Mouse (Mus musculus) adrenal gland, adult 8-10 months (tissue): Measurements from ENCODE around the gene Gins3. TPM values are rescaled to one million over a fixed set of nuclear protein-coding genes. Genes with fewer than 3 reads are reported as not detected.
"Not testable (repeated sequence)": the region's sequence is repeated elsewhere in the genome, so short reads cannot be mapped to it uniquely, and the experiment has no call there.

Experiments
- DNase-seq: peaks from one replicate; pipeline ENCODE4 v3.0.0; 2022
- total RNA-seq, 4 experiments: library from RNA; stranded (reverse); gene quantifications; 2 replicates each; pipeline ENCODE4 v1.2.4; 2022

The Gins3 gene
- total RNA-seq, 4 experiments from 2014 or later = 2.8 to 5.0 (median 3.2) TPM

GRCm38 (mm10) chr8:95655831-95656230 lies 22.6 kb downstream of the Gins3 start:
- DNase-seq = no peak

DNA sequence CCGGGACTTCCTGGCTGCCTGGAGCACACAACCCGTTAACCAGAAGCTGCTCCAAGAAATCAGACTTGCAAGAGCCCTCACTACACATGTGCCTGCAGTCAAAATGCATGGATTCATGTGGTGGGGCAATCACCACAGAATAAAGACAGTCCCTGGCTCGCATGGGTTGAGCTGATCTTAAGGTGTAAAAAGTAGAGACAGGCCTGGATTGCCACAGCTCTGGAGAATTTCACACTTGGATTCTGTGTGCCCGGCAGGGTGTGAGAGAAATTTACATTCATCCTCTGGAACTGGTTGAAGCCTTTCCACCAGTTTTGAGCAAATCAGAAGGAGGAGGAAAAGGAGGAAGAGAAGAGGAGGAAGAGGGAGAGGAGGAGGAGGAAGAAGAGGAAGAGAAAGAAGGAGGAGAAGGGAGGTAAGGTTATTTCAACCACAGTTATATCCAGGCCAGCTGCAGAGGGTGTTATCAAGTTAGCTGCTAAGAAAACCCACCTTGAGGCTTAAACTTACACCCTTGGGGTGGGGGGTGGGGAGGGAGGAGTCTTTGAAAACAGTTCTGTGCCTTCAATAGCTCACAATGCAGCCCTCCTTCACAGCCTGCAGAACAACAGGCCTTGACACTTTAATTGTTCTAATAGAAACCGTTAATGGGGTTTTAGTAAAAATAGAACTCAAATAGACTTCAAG lies 23.2 kb downstream of the Gins3 start:
- DNase-seq = no peak

DNA sequence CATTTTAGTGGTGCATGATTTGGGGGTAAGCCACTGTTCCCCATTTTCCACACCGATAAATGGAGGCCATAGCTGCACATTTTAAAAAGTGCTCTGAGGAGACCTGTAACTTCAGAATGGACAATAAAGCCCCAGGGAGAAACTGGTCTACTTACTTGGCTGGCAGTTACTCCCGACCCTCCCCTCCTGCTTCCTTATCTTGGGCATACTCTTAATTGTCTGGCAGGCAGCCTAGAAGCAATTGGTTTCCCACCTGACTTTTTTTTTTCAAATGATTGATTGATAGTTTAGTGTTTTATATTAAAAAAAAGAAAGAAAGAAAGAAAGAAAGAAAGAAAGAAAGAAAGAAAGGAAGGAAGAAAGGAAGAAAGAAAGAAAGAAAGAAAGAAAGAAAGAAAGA lies 24.3 kb downstream of the Gins3 start:
- DNase-seq = no peak

GRCm38 (mm10) chr8:95660334-95660882 lies 27.2 kb downstream of the Gins3 start:
- DNase-seq = no peak

DNA sequence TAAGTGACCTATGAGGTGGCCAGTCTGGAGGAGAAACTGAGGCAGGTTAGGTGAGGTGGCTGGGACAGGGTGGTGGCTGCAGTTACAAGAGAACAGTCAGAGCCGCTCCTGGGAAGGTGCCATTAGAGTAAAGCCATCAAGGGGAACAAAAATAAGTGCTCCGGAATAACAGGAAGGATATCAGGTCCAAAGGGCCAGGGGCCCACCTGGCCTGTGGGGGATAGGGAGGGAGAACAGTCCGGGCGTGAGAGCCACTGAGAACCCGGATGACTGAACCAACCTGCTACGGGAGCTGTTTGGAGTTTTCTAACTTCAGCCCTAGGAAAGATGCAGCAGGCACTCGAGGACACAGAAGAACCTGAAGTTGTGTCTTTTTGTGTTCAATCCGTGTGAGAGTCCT lies 27.8 kb downstream of the Gins3 start:
- no peak for DNase-seq

DNA sequence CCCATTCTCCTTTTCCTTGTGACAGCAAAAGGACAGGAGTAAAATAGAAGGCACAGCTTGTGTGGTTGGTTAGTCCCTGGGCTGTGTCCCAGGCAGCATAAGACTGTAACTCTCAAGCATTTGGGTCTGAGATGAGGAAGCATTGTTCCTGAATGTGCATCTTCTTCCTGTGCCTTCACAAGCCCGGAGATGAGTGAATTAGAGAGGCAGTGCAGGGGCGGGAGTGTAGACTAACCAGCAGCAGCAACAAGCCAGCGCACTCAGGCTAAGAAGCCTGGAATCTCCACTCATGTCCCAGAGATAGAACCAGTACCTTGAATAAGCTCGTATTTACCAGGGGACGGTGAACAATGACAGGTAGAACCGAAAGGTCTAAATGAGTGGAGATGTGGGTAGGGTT lies 28.3 kb downstream of the Gins3 start:
- no peak for DNase-seq

GRCm38 (mm10) chr8:95662885-95663598 lies 29.8 kb downstream of the Gins3 start:
- no peak for DNase-seq

DNA sequence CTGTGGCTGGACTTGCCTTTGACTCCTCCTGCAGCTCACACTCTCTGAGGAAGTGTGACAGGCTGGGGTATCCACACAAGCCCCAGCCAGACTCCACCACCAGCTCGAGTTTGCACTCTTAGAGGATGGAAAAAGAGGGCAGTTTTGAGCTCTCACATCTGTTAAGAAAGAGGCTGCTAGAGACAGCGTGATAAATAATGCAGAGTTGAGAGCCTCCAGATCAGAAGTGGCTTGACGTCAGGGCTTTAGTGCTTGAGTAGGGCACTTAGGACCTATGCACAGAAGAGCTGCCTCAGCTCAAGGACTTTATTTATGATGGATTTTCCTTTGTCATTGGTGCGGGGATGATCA lies 30.3 kb downstream of the Gins3 start:
- DNase-seq = no peak

GRCm38 (mm10) chr8:95665813-95666452 lies 32.7 kb downstream of the Gins3 start:
- DNase-seq = not testable (repeated sequence)

GRCm38 (mm10) chr8:95668163-95668958 lies 35.1 kb downstream of the Gins3 start:
- no peak for DNase-seq

GRCm38 (mm10) chr8:95669967-95670366 lies 36.7 kb downstream of the Gins3 start:
- DNase-seq = no peak

GRCm38 (mm10) chr8:95671861-95672260 lies 38.6 kb downstream of the Gins3 start:
- no peak for DNase-seq

GRCm38 (mm10) chr8:95672811-95673210 lies 39.6 kb downstream of the Gins3 start:
- peak; percentile 84 for DNase-seq

GRCm38 (mm10) chr8:95676631-95677030 lies 43.4 kb downstream of the Gins3 start, which contains the start of gene Ndrg4:
Gene Ndrg4, plus strand, starts transcription at chr8:95676980.
- no peak for DNase-seq

GRCm38 (mm10) chr8:95677591-95678023 lies 44.4 kb downstream of the Gins3 start:
- no peak for DNase-seq

DNA sequence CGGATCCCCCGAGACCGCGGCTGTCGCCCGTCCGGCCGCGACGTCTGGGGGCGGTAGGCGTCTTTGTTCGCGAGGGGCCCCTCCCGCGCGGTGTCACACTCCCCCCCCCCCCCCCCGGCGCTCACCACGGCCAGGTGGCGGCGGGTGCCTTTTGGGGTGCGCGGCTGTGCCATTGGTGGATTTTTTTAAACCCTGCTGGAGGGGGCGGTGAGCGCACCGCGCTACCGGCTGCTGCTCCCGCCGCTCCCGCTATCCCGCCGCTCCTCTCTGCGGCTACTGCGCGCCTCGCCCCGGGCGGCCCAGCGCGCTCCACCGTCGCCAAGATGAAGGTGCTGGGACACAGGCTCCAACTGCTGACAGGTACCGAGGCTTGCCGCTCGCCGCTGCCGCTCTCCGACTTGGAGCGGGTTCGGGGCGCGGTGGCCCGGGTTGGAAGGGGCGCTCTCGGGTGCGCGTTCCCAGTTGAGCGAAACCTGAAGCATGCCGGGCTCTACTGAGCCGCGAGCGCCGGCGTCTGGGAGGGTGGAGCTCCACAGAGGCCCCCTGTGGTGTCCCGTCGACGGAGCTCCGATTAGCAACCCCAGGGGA lies 44.9 kb downstream of the Gins3 start:
- no peak for DNase-seq

GRCm38 (mm10) chr8:95688073-95688672 lies 54.9 kb downstream of the Gins3 start:
- no peak for DNase-seq

GRCm38 (mm10) chr8:95690929-95691541 lies 57.8 kb downstream of the Gins3 start:
- DNase-seq = no peak

DNA sequence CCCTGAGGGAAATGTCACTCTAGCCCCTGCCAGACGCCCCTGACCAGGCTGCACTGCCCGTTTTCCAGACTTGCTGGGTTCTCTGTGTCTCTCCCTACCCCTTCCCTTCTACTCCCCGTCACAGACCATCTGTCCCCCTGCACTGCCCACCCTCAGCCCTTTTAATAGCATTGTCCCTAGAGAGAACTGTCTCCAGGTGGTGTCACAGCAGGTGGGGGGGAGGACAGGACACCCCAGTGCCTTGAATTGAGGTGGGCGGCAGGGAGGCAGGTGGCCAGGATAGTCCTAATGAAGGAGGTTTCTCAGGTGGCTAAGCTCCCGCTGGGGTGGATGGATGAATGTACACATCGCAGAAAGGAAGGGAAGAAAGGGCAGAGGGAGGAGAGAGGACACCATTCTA lies 61.4 kb downstream of the Gins3 start:
- DNase-seq = no peak
